ENCODE assay signal across 21 mouse cellular contexts in the genomic region with DNA sequence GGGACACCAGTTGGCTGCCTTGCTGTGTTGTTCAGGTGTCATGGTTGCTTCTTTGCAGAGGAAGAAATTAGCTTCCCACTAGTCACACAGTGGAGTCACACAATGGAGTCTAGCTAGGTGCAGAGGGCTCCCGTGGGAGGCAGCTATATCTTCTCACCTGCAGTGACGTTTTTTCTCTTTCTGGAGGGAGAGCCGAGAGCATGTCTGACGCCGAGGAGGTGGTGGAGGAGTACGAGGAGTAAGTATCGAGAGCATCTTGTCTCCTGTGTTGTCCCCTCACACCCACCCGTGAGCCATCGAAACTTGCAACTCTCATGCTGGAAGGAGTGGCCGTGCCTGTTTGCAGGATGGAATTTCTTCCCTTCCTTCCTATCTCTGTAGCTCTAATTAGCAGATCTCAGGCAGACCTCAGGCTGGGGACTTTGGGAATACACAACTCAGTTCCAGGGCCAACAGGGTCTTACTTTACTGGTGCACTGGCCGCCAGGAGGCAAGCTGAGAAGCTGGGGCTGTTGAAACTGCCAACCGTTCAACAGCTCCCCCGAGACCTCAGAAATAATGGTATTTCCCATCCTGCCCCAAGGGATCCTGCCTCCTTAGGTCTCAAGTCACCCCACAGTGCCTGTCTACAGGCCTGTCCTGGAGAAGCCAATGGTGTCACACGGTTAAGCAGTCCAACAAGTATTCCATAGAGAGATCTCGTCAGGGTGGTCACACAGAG. TPM values are rescaled to one million over a fixed set of nuclear protein-coding genes. Genes with fewer than 3 reads are reported as not detected.
DNase-seq lines count a peak whose midpoint lies in the region; ATAC-seq and TF ChIP-seq lines count a peak whose summit lies in the region.
"Had no signal": no experiment of that assay in that cellular context is flagged by ENCODE, and none has a peak within 500 bp of the region (broad histone marks: within the 10 kb centered on the region; RNA-seq: fewer than 3 reads in every experiment).

No protein-coding gene starts in this region.

- H3K4me3 ChIP-seq in heart, embryonic 14.5 days (ENCODE audit: control insufficient read depth in 1 of 2, insufficient read depth in 1 of 2, low read depth in 1 of 2, low read length in 2 of 2), result peak overlapping the region; percentile 16 to 52
- H3K4me3 ChIP-seq in CH12.LX (replicated peaks in 1 of 3; ENCODE audit: low read depth in 2 of 3, low read length in 2 of 3, poor library complexity in 1 of 3), result peak overlapping the region; percentile 26 to 41 (median 27)
- H3K4me3 ChIP-seq: forebrain, embryonic 13.5 days; hindbrain, embryonic 12.5 days; midbrain, embryonic 12.5 days had no signal

- no peak for TF ChIP-seq RAD21 in CH12.LX (IDR thresholded peaks at IDR 0.05; ENCODE audit: low read depth, low read length)

- TF ChIP-seq EP300 in CH12.LX (IDR thresholded peaks at IDR 0.05; ENCODE audit: low read length), result 0 out of 2 replicates have a peak, but pooled peaks have one; percentile 30

- peak overlapping the region; percentile 75 for H3K4me2 ChIP-seq in heart, embryonic 14.5 days (ENCODE audit: low read length)
- peak overlapping the region; percentile 62 for H3K4me2 ChIP-seq in CH12.LX (ENCODE audit: insufficient read depth, low read depth, poor library complexity, severe bottlenecking)
- H3K4me2 ChIP-seq: forebrain, embryonic 13.5 days; hindbrain, embryonic 12.5 days; midbrain, embryonic 12.5 days had no signal

- no peaks in the 10 kb centered on the region for H3K9me3 ChIP-seq in heart, embryonic 14.5 days (ENCODE audit: control insufficient read depth, low read length)
- no peaks in the 10 kb centered on the region for H3K9me3 ChIP-seq in CH12.LX (replicated peaks; ENCODE audit: low read length)
- H3K9me3 ChIP-seq: forebrain, embryonic 13.5 days; hindbrain, embryonic 12.5 days; midbrain, embryonic 12.5 days had no signal

- no peak for DNase-seq in frontal cortex, postnatal 25 days (ENCODE audit: low spot score in 2 of 2)
- DNase-seq in heart, postnatal 25 days (ENCODE audit: low spot score), result no peak
- DNase-seq in CH12.LX (ENCODE audit: extremely low read depth), result peak; percentile 79
- DNase-seq in heart, postnatal 4 days, result peak; percentile 30
- DNase-seq in thymus, postnatal 25 days, result no peak
- DNase-seq in layer of hippocampus, adult 18-20 months (ENCODE audit: low spot score in 2 of 2), result no peak
- DNase-seq: adrenal gland, postnatal 10 days; cerebellum, adult 8-10 months; cerebellum, postnatal 36 days; kidney, adult 18-20 months; kidney, postnatal 10 days; liver, postnatal 0 days had no signal

- intact Hi-C loops in heart, postnatal 25 days (cut with DNase I), result no loop called here

- peak in 1 of 2 experiments; percentile 40; a peak in 2 of 4 replicates for TF ChIP-seq CTCF in CH12.LX (conservative IDR thresholded peaks at IDR 0.05 in 1 of 2, IDR thresholded peaks at IDR 0.05 in 1 of 2; ENCODE audit: low read depth in 2 of 2, low read length in 2 of 2)

- dilution Hi-C loops in CH12.LX (cut with MboI; ENCODE audit: extremely low pct_ligation_motif_present, extremely low pct_unique_long_range_greater_than_20kb, low sequenced_read_pairs), result no loop called here

- H3K79me2 ChIP-seq in CH12.LX (replicated peaks; ENCODE audit: control insufficient read depth, extremely low read depth, insufficient read depth, poor library complexity, severe bottlenecking), result no peaks in the 10 kb centered on the region

- in situ Hi-C loops in CH12.LX (cut with MboI; ENCODE audit: low pct_ligation_motif_present, low pct_unique_long_range_greater_than_20kb, low sequenced_read_pairs), result no loop called here

- H3K36me3 ChIP-seq in heart, embryonic 14.5 days (ENCODE audit: control insufficient read depth, insufficient read depth, low read length), result peaks cover 82% of the 10 kb centered on the region
- H3K36me3 ChIP-seq in CH12.LX (replicated peaks in 1 of 2; ENCODE audit: control insufficient read depth in 1 of 2, insufficient read depth in 1 of 2, low read length in 1 of 2), result no peaks in the 10 kb centered on the region
- H3K36me3 ChIP-seq: hindbrain, embryonic 12.5 days; midbrain, embryonic 12.5 days had no signal

- H3K9ac ChIP-seq in heart, embryonic 14.5 days (ENCODE audit: low read length), result peak overlapping the region; percentile 89
- no peak overlapping the region; the same call in 1 of the 2 replicates for H3K9ac ChIP-seq in CH12.LX (ENCODE audit: insufficient read depth, low read depth)
- H3K9ac ChIP-seq: forebrain, embryonic 13.5 days; hindbrain, embryonic 12.5 days; liver, postnatal 0 days; midbrain, embryonic 12.5 days had no signal

- 28% methylated on average over 15 of the region's 15 CpGs for WGBS in heart, embryonic 14.5 days

- H3K27ac ChIP-seq in heart, embryonic 14.5 days (replicated peaks in 1 of 2; ENCODE audit: control insufficient read depth in 1 of 2, insufficient read depth in 1 of 2, low read depth in 2 of 2, low read length in 2 of 2), result peak overlapping the region; percentile 61 to 95
- no peak overlapping the region for H3K27ac ChIP-seq in CH12.LX (ENCODE audit: insufficient read depth, low read depth)
- H3K27ac ChIP-seq: forebrain, embryonic 13.5 days; hindbrain, embryonic 12.5 days; macrophage; midbrain, embryonic 12.5 days had no signal

- no peaks in the 10 kb centered on the region for H3K27me3 ChIP-seq in heart, embryonic 14.5 days (ENCODE audit: control insufficient read depth, insufficient read depth, low read length)
- peaks cover 8% of the 10 kb centered on the region for H3K27me3 ChIP-seq in CH12.LX (replicated peaks)
- H3K27me3 ChIP-seq: forebrain, embryonic 13.5 days; hindbrain, embryonic 12.5 days had no signal

- H3K4me1 ChIP-seq in heart, embryonic 14.5 days (ENCODE audit: control insufficient read depth in 2 of 2, insufficient read depth in 2 of 2, low read length in 2 of 2), result peaks cover 50 to 64% of the 10 kb centered on the region in 2 experiments
- H3K4me1 ChIP-seq in CH12.LX (ENCODE audit: control insufficient read depth in 1 of 2, insufficient read depth in 2 of 2), result peaks cover 39 to 71% of the 10 kb centered on the region in 2 experiments
- H3K4me1 ChIP-seq: forebrain, embryonic 13.5 days had no signal

- no peak for TF ChIP-seq POLR2A in CH12.LX (IDR thresholded peaks at IDR 0.05; ENCODE audit: low read depth, low read length)

- ATAC-seq in frontal cortex, adult (ENCODE audit: low TSS enrichment), result peak; percentile 65
- no peak for ATAC-seq in heart, embryonic 14.5 days (ENCODE audit: insufficient number of reproducible peaks, insufficient read depth, low FRiP score, low read depth)
- ATAC-seq: forebrain, embryonic 13.5 days; liver, postnatal 0 days; lung, postnatal 0 days had no signal

TF ChIP-seq in CH12.LX, 34 proteins besides CTCF, POLR2A, EP300 and RAD21 (continues in another document):
- no peak for TF ChIP-seq MAFK (IDR thresholded peaks at IDR 0.05; ENCODE audit: insufficient replicate concordance, low read length)
- TF ChIP-seq CHD2 (IDR thresholded peaks at IDR 0.05; ENCODE audit: low read length), result no peak
- TF ChIP-seq GABPA (IDR thresholded peaks at IDR 0.05; ENCODE audit: insufficient replicate concordance, low read depth, low read length), result no peak
- no peak for TF ChIP-seq JUN (IDR thresholded peaks at IDR 0.05; ENCODE audit: insufficient read depth, low read depth, low read length)
- no peak for TF ChIP-seq ZKSCAN1 (IDR thresholded peaks at IDR 0.05; ENCODE audit: borderline replicate concordance, low read depth, low read length)
- TF ChIP-seq USF1 (IDR thresholded peaks at IDR 0.05; ENCODE audit: low read depth, low read length), result no peak
- no peak; the same call in 1 of the 2 replicates for TF ChIP-seq SMC3 (IDR thresholded peaks at IDR 0.05; ENCODE audit: low read depth, low read length)
- no peak for TF ChIP-seq E2F4 (IDR thresholded peaks at IDR 0.05; ENCODE audit: insufficient replicate concordance, low read depth, low read length)
- TF ChIP-seq MAZ (IDR thresholded peaks at IDR 0.05; ENCODE audit: low read depth, low read length), result no peak
- no peak for TF ChIP-seq ZMIZ1 (IDR thresholded peaks at IDR 0.05; ENCODE audit: low read depth, low read length)
- peak; percentile 40; the same call in 1 of the 2 replicates for TF ChIP-seq IRF4 (IDR thresholded peaks at IDR 0.05; ENCODE audit: low read depth, low read length)
- 0 out of 2 replicates have a peak, but pooled peaks have one; percentile 45 for TF ChIP-seq SIN3A (IDR thresholded peaks at IDR 0.05; ENCODE audit: low read length)
- TF ChIP-seq ETS1 (conservative IDR thresholded peaks at IDR 0.05; ENCODE audit: low read depth, low read length), result peak; percentile 42; the same call in 1 of the 2 replicates
- peak; percentile 37; the same call in 1 of the 2 replicates for TF ChIP-seq MXI1 (IDR thresholded peaks at IDR 0.05; ENCODE audit: low read depth, low read length)
- TF ChIP-seq TBP (conservative IDR thresholded peaks at IDR 0.05; ENCODE audit: low read depth, low read length), result no peak
- TF ChIP-seq ZC3H11A (IDR thresholded peaks at IDR 0.05; ENCODE audit: low read depth, low read length), result no peak
- peak; percentile 37; the same call in 1 of the 2 replicates for TF ChIP-seq MEF2A (IDR thresholded peaks at IDR 0.05; ENCODE audit: borderline replicate concordance, low read depth, low read length)
- no peak for TF ChIP-seq CHD1 (IDR thresholded peaks at IDR 0.05; ENCODE audit: low read depth, low read length)
- no peak for TF ChIP-seq PAX5 (IDR thresholded peaks at IDR 0.05; ENCODE audit: low read length)
- TF ChIP-seq HCFC1 (IDR thresholded peaks at IDR 0.05; ENCODE audit: low read depth, low read length), result no peak
- no peak for TF ChIP-seq KAT2A (IDR thresholded peaks at IDR 0.05; ENCODE audit: insufficient replicate concordance, low read length)
- no peak for TF ChIP-seq MAX (IDR thresholded peaks at IDR 0.05; ENCODE audit: low read length)

RNA-seq across cellular contexts. Expression of gene Tnnt2, which starts 4.7 kb away (rescaled TPM):
- 7,347 and 7,875 TPM in 2 replicates for polyA plus RNA-seq in heart, embryonic 14.5 days (2014; fragmentation: Nextera tagmentation; extraction: Ambion mirVana)
- 1,000 to 10,000 TPM; 8,717 to 8,772 TPM for total RNA-seq in heart, postnatal 25 days (2021)
- 5.5 and 8.6 TPM in 2 replicates for total RNA-seq in CH12.LX (2012; rRNA removed)
- total RNA-seq in CH12.LX (2014; rRNA removed), result 3.6 and 5.0 TPM in 2 replicates
- polyA plus RNA-seq in CH12.LX (2012; ENCODE audit: insufficient read length, low read depth), result 31.1 and 32.5 TPM in 2 replicates
- total RNA-seq in heart, postnatal 4 days (2021), result 1,000 to 10,000 TPM; 6,684 to 7,230 TPM
- total RNA-seq in layer of hippocampus, adult 18-20 months (2021), result 1 to 10 TPM; 1.7 to 2.0 TPM
- total RNA-seq: granulocyte monocyte progenitor cell, adult 5-6 weeks had no signal
- polyA plus RNA-seq: macrophage had no signal

RNA-seq across cellular contexts. Expression of gene Lad1, which starts 22.4 kb away (rescaled TPM):
- polyA plus RNA-seq in heart, embryonic 14.5 days (2014; fragmentation: Nextera tagmentation; extraction: Ambion mirVana), result 3.1 and 4.8 TPM in 2 replicates
- total RNA-seq in heart, postnatal 25 days (2021), result 1 to 10 TPM; 5.6 to 6.0 TPM
- total RNA-seq in CH12.LX (2012; rRNA removed) (0.13 TPM in 1 of 2 replicates, not detected in the other), CH12.LX (2014; rRNA removed) (0.24 TPM in 1 of 2 replicates, not detected in the other)
- polyA plus RNA-seq in CH12.LX (2012; ENCODE audit: insufficient read length, low read depth), result 0.17 and 0.25 TPM in 2 replicates
- 10 to 100 TPM in 1 of 2 experiments, 1 to 10 TPM in 1; 7.3 to 10.3 TPM for total RNA-seq in heart, postnatal 4 days (2021)
- total RNA-seq in layer of hippocampus, adult 18-20 months (2021), result 1 to 10 TPM; 1.0 to 1.3 TPM
- total RNA-seq: gastrocnemius, adult 8-10 months; granulocyte monocyte progenitor cell, adult 5-6 weeks had no signal

Comparison
In these comparisons a context has a peak if more than half of its experiments do, and no peak if none do; other contexts are left out.
1. DNase-seq: peak in CH12.LX (single experiment) and heart, postnatal 4 days (single experiment); none in frontal cortex, postnatal 25 days (0 of 2), heart, postnatal 25 days (single experiment), thymus, postnatal 25 days (single experiment) and layer of hippocampus, adult 18-20 months (0 of 2).
2. RNA of gene Tnnt2, which starts 4.7 kb away (total RNA-seq): 8,717 to 8,772 TPM in heart, postnatal 25 days and 6,684 to 7,230 TPM in heart, postnatal 4 days; 3.6 to 8.6 TPM in CH12.LX and 1.7 to 2.0 TPM in layer of hippocampus, adult 18-20 months; every median in the first group is over 100 times any median in the second.